Mouse (Mus musculus): ENCODE measurements around the gene Cldn34b3. TPM values are rescaled to one million over a fixed set of nuclear protein-coding genes. Genes with fewer than 3 reads are reported as not detected.

Gene Cldn34b3
- not detected for total RNA-seq (2023)

GRCm38 (mm10) chrX:76264004-76264403, at the start of gene Cldn34b3:
TSS of gene Cldn34b3 (plus strand) at chrX:76264304.

Other genes starting within 250 kb of the Cldn34b3 start
- not detected for gene Cldn34b4, start 129.0 kb downstream of the Cldn34b3 start, total RNA-seq (2023)